ENCODE assay signal across 8 mouse cellular contexts in genomic region chr10:75137148-75137547, GRCm38 (mm10).
DNase-seq lines count a peak whose midpoint lies in the region; ATAC-seq and TF ChIP-seq lines count a peak whose summit lies in the region.

No protein-coding gene starts in this region.

- no peak for DNase-seq in hindbrain, embryonic 10.5 days (ENCODE audit: low spot score)
- peak; percentile 76 for DNase-seq in brain, embryonic 14.5 days (ENCODE audit: low read depth)
- peak; percentile 70 for DNase-seq in splenic B cell, adult 2 months (ENCODE audit: low read depth, low spot score)
- no peak for DNase-seq in adrenal gland, adult 18-20 months (ENCODE audit: low spot score in 2 of 2)
- DNase-seq in kidney, adult 11 months: no peak

- 79% methylated on average over 3 of the region's 3 CpGs for WGBS in hindbrain, embryonic 12.5 days
- WGBS in hindbrain, embryonic 10.5 days: 82% methylated on average over 3 of the region's 3 CpGs
- 59% methylated on average over 3 of the region's 3 CpGs for WGBS in liver, embryonic 12.5 days (ENCODE audit: insufficient replicate concordance)
- WGBS in kidney, embryonic 15.5 days: 81% methylated on average over 3 of the region's 3 CpGs

- H3K9ac ChIP-seq in hindbrain, embryonic 12.5 days: no peak overlapping the region
- H3K9ac ChIP-seq in liver, embryonic 12.5 days: no peak overlapping the region
- no peak overlapping the region for H3K9ac ChIP-seq in kidney, embryonic 15.5 days

- peaks cover 8% of the 10 kb centered on the region; the same call in 1 of the 2 replicates for H3K4me1 ChIP-seq in hindbrain, embryonic 12.5 days
- peaks cover 18% of the 10 kb centered on the region; the same call in 1 of the 2 replicates for H3K4me1 ChIP-seq in hindbrain, embryonic 10.5 days (replicated peaks)
- no peaks in the 10 kb centered on the region for H3K4me1 ChIP-seq in liver, embryonic 12.5 days
- H3K4me1 ChIP-seq in kidney, embryonic 15.5 days: no peaks in the 10 kb centered on the region

- TF ChIP-seq CTCF in brain, embryonic 14.5 days (IDR thresholded peaks at IDR 0.05; ENCODE audit: borderline replicate concordance, extremely low read depth, insufficient read depth, insufficient read length): peak; percentile 12; the same call in 1 of the 2 replicates

- no peak for TF ChIP-seq POLR2A in brain, embryonic 14.5 days (IDR thresholded peaks at IDR 0.05; ENCODE audit: borderline replicate concordance, extremely low read depth, insufficient read depth, insufficient read length, poor library complexity, severe bottlenecking)

- no peaks in the 10 kb centered on the region for H3K27me3 ChIP-seq in hindbrain, embryonic 12.5 days
- no peaks in the 10 kb centered on the region for H3K27me3 ChIP-seq in hindbrain, embryonic 10.5 days (ENCODE audit: insufficient read depth, poor library complexity, severe bottlenecking)
- H3K27me3 ChIP-seq in liver, embryonic 12.5 days (replicated peaks): no peaks in the 10 kb centered on the region
- H3K27me3 ChIP-seq in splenic B cell, adult 2 months (ENCODE audit: control insufficient read depth, insufficient read depth, low read length, poor library complexity, severe bottlenecking): no peaks in the 10 kb centered on the region
- H3K27me3 ChIP-seq in kidney, embryonic 15.5 days: no peaks in the 10 kb centered on the region

- ATAC-seq in hindbrain, embryonic 12.5 days (ENCODE audit: low FRiP score): peak; percentile 36; the same call in 1 of the 2 replicates
- peak; percentile 50 for ATAC-seq in liver, embryonic 12.5 days
- no peak for ATAC-seq in kidney, embryonic 15.5 days (replicated peaks; ENCODE audit: low FRiP score)

- H3K4me2 ChIP-seq in hindbrain, embryonic 12.5 days (replicated peaks): no peak overlapping the region
- H3K4me2 ChIP-seq in liver, embryonic 12.5 days: no peak overlapping the region
- no peak overlapping the region for H3K4me2 ChIP-seq in kidney, embryonic 15.5 days

- H3K27ac ChIP-seq in hindbrain, embryonic 12.5 days: no peak overlapping the region
- H3K27ac ChIP-seq in hindbrain, embryonic 10.5 days: no peak overlapping the region
- peak overlapping the region; percentile 1; the same call in 1 of the 2 replicates for H3K27ac ChIP-seq in liver, embryonic 12.5 days
- no peak overlapping the region for H3K27ac ChIP-seq in kidney, embryonic 15.5 days

- H3K36me3 ChIP-seq in hindbrain, embryonic 12.5 days: peaks cover 78% of the 10 kb centered on the region
- H3K36me3 ChIP-seq in hindbrain, embryonic 10.5 days: peaks cover 93% of the 10 kb centered on the region
- H3K36me3 ChIP-seq in liver, embryonic 12.5 days: peaks cover 66% of the 10 kb centered on the region
- no peaks in the 10 kb centered on the region; the same call in none of the 2 replicates for H3K36me3 ChIP-seq in splenic B cell, adult 2 months (ENCODE audit: control insufficient read depth, insufficient read depth, low read length, poor library complexity, severe bottlenecking)
- peaks cover 91% of the 10 kb centered on the region for H3K36me3 ChIP-seq in kidney, embryonic 15.5 days

- no peaks in the 10 kb centered on the region for H3K9me3 ChIP-seq in hindbrain, embryonic 12.5 days (replicated peaks)
- no peaks in the 10 kb centered on the region for H3K9me3 ChIP-seq in hindbrain, embryonic 10.5 days
- H3K9me3 ChIP-seq in liver, embryonic 12.5 days (replicated peaks): no peaks in the 10 kb centered on the region
- no peaks in the 10 kb centered on the region for H3K9me3 ChIP-seq in kidney, embryonic 15.5 days (replicated peaks)

- H3K4me3 ChIP-seq in hindbrain, embryonic 12.5 days: no peak overlapping the region
- H3K4me3 ChIP-seq in hindbrain, embryonic 10.5 days: no peak overlapping the region
- H3K4me3 ChIP-seq in liver, embryonic 12.5 days: no peak overlapping the region
- H3K4me3 ChIP-seq in kidney, embryonic 15.5 days (replicated peaks): no peak overlapping the region

Comparison
In these comparisons a context has a peak if more than half of its experiments do, and no peak if none do; other contexts are left out.
1. DNase-seq: peak in brain, embryonic 14.5 days (single experiment) and splenic B cell, adult 2 months (single experiment); none in hindbrain, embryonic 10.5 days (single experiment), adrenal gland, adult 18-20 months (0 of 2) and kidney, adult 11 months (single experiment).